Mouse (Mus musculus) liver, adult 2 months (tissue): ENCODE data around the gene Stip1.

Experiments used
- CTCF ChIP-seq: fragments of 200-500 bp; IDR thresholded peaks from 2 replicates; pipeline ENCODE4 v1.5.1; 2011; ENCODE audit warnings: low read depth, low read length, control low read depth
- POLR2A ChIP-seq: fragments of 200-500 bp; IDR thresholded peaks from 2 replicates; pipeline ENCODE4 v1.6.1; 2011; ENCODE audit warnings: low read length, control low read depth; ENCODE audit not compliant: insufficient read depth; ENCODE audit errors: extremely low read depth

- TF ChIP-seq POLR2A (no peak), CTCF (no peak)
These were observed 15.4 kb upstream of the Stip1 start for GRCm38 (mm10) chr19:7055173-7055572.
